Mouse (Mus musculus): ENCODE measurements around the gene Uqcr11. TPM values are rescaled to one million over a fixed set of nuclear protein-coding genes. Genes with fewer than 3 reads are reported as not detected.

Gene Uqcr11
- polyA plus RNA-seq, 1 experiment from 2014 or later, result 806 TPM

GRCm38 (mm10) chr10:80367954-80368353, 38.7 kb downstream of the Uqcr11 start:
- ATAC-seq (ENCODE audit: low FRiP score, low TSS enrichment), result no peak
- no peak overlapping the region for H3K4me3 ChIP-seq (ENCODE audit: low read length)
- no peak overlapping the region for H3K27ac ChIP-seq (ENCODE audit: low read depth, low read length)
- 53% methylated on average over 5 of the region's 5 CpGs for WGBS
- no peak overlapping the region for H3K9ac ChIP-seq (ENCODE audit: low read depth, low read length)
- no peaks in the 10 kb centered on the region; the same call in 1 of the 2 replicates for H3K27me3 ChIP-seq (ENCODE audit: control insufficient read depth, insufficient read depth, low read length)
- H3K36me3 ChIP-seq (ENCODE audit: control insufficient read depth, insufficient read depth, low read length), result no peaks in the 10 kb centered on the region
- H3K4me2 ChIP-seq (replicated peaks; ENCODE audit: low read depth, low read length), result no peak overlapping the region
- H3K4me1 ChIP-seq (ENCODE audit: control insufficient read depth, insufficient read depth, low read length), result peaks cover 4% of the 10 kb centered on the region
- no peaks in the 10 kb centered on the region for H3K9me3 ChIP-seq (ENCODE audit: control insufficient read depth, low read length)

- ATAC-seq (ENCODE audit: low FRiP score, low TSS enrichment), result no peak
- peaks cover 3% of the 10 kb centered on the region; the same call in 1 of the 2 replicates for H3K27me3 ChIP-seq (ENCODE audit: control insufficient read depth, insufficient read depth, low read length)
- no peak overlapping the region for H3K4me3 ChIP-seq (ENCODE audit: low read length)
- no peak overlapping the region for H3K4me2 ChIP-seq (replicated peaks; ENCODE audit: low read depth, low read length)
- 70% methylated on average over 6 of the region's 6 CpGs for WGBS
- no peak overlapping the region for H3K9ac ChIP-seq (ENCODE audit: low read depth, low read length)
- no peaks in the 10 kb centered on the region for H3K4me1 ChIP-seq (ENCODE audit: control insufficient read depth, insufficient read depth, low read length)
- H3K9me3 ChIP-seq (ENCODE audit: control insufficient read depth, low read length), result no peaks in the 10 kb centered on the region
- no peak overlapping the region for H3K27ac ChIP-seq (ENCODE audit: low read depth, low read length)
- no peaks in the 10 kb centered on the region for H3K36me3 ChIP-seq (ENCODE audit: control insufficient read depth, insufficient read depth, low read length)
These were observed 40.9 kb downstream of the Uqcr11 start for GRCm38 (mm10) chr10:80365736-80366135.

- H3K4me3 ChIP-seq (ENCODE audit: low read length), result no peak overlapping the region
- H3K27ac ChIP-seq (ENCODE audit: low read depth, low read length), result no peak overlapping the region
- no peak overlapping the region for H3K9ac ChIP-seq (ENCODE audit: low read depth, low read length)
- H3K4me1 ChIP-seq (ENCODE audit: control insufficient read depth, insufficient read depth, low read length), result no peaks in the 10 kb centered on the region
- H3K4me2 ChIP-seq (replicated peaks; ENCODE audit: low read depth, low read length), result no peak overlapping the region
- H3K9me3 ChIP-seq (ENCODE audit: control insufficient read depth, low read length), result no peaks in the 10 kb centered on the region
- ATAC-seq (ENCODE audit: low FRiP score, low TSS enrichment), result no peak
- H3K36me3 ChIP-seq (ENCODE audit: control insufficient read depth, insufficient read depth, low read length), result no peaks in the 10 kb centered on the region
- peaks cover 8% of the 10 kb centered on the region for H3K27me3 ChIP-seq (ENCODE audit: control insufficient read depth, insufficient read depth, low read length)
- WGBS, result 43% methylated on average over 6 of the region's 6 CpGs
These were observed 42.9 kb downstream of the Uqcr11 start for GRCm38 (mm10) chr10:80363734-80364133.

GRCm38 (mm10) chr10:80357994-80358639, 48.5 kb downstream of the Uqcr11 start:
- no peak overlapping the region for H3K27ac ChIP-seq (ENCODE audit: low read depth, low read length)
- no peaks in the 10 kb centered on the region for H3K9me3 ChIP-seq (ENCODE audit: control insufficient read depth, low read length)
- H3K36me3 ChIP-seq (ENCODE audit: control insufficient read depth, insufficient read depth, low read length), result no peaks in the 10 kb centered on the region
- ATAC-seq (ENCODE audit: low FRiP score, low TSS enrichment), result peak; percentile 51
- WGBS, result 8% methylated on average over 31 of the region's 31 CpGs
- H3K4me3 ChIP-seq (ENCODE audit: low read length), result peak overlapping the region; percentile 19
- no peak overlapping the region for H3K9ac ChIP-seq (ENCODE audit: low read depth, low read length)
- peak overlapping the region; percentile 39 for H3K4me2 ChIP-seq (replicated peaks; ENCODE audit: low read depth, low read length)
- peaks cover 57% of the 10 kb centered on the region for H3K27me3 ChIP-seq (ENCODE audit: control insufficient read depth, insufficient read depth, low read length)
- peaks cover 11% of the 10 kb centered on the region; the same call in 1 of the 2 replicates for H3K4me1 ChIP-seq (ENCODE audit: control insufficient read depth, insufficient read depth, low read length)

- no peak for ATAC-seq (ENCODE audit: low FRiP score, low TSS enrichment)
These were observed 49.3 kb downstream of the Uqcr11 start for GRCm38 (mm10) chr10:80357336-80357735.

GRCm38 (mm10) chr10:80356737-80357136, 49.9 kb downstream of the Uqcr11 start:
- H3K36me3 ChIP-seq (ENCODE audit: control insufficient read depth, insufficient read depth, low read length), result no peaks in the 10 kb centered on the region
- H3K4me1 ChIP-seq (ENCODE audit: control insufficient read depth, insufficient read depth, low read length), result peaks cover 11% of the 10 kb centered on the region; the same call in 1 of the 2 replicates
- peak overlapping the region; percentile 58 for H3K4me2 ChIP-seq (replicated peaks; ENCODE audit: low read depth, low read length)
- H3K4me3 ChIP-seq (ENCODE audit: low read length), result peak overlapping the region; percentile 38
- 3% methylated on average over 31 of the region's 34 CpGs for WGBS
- no peak overlapping the region for H3K27ac ChIP-seq (ENCODE audit: low read depth, low read length)
- H3K9ac ChIP-seq (ENCODE audit: low read depth, low read length), result peak overlapping the region; percentile 31; the same call in 1 of the 2 replicates
- ATAC-seq (ENCODE audit: low FRiP score, low TSS enrichment), result no peak
- no peaks in the 10 kb centered on the region for H3K9me3 ChIP-seq (ENCODE audit: control insufficient read depth, low read length)
- H3K27me3 ChIP-seq (ENCODE audit: control insufficient read depth, insufficient read depth, low read length), result peaks cover 69% of the 10 kb centered on the region

More at GRCm38 (mm10) chr10:80357336-80357735, 49.3 kb downstream of the Uqcr11 start:
- H3K27ac ChIP-seq (ENCODE audit: low read depth, low read length), result no peak overlapping the region
- peaks cover 11% of the 10 kb centered on the region; the same call in 1 of the 2 replicates for H3K4me1 ChIP-seq (ENCODE audit: control insufficient read depth, insufficient read depth, low read length)
- H3K27me3 ChIP-seq (ENCODE audit: control insufficient read depth, insufficient read depth, low read length), result peaks cover 64% of the 10 kb centered on the region
- no peaks in the 10 kb centered on the region for H3K36me3 ChIP-seq (ENCODE audit: control insufficient read depth, insufficient read depth, low read length)
- 32% methylated on average over 7 of the region's 7 CpGs for WGBS
- no peaks in the 10 kb centered on the region for H3K9me3 ChIP-seq (ENCODE audit: control insufficient read depth, low read length)
- H3K9ac ChIP-seq (ENCODE audit: low read depth, low read length), result no peak overlapping the region
- no peak overlapping the region; the same call in 1 of the 2 replicates for H3K4me2 ChIP-seq (replicated peaks; ENCODE audit: low read depth, low read length)
- peak overlapping the region; percentile 38 for H3K4me3 ChIP-seq (ENCODE audit: low read length)

GRCm38 (mm10) chr10:80356001-80356682, 50.5 kb downstream of the Uqcr11 start, which contains the start of gene Plk5:
Gene Plk5, plus strand, starts transcription at chr10:80356459.
- WGBS, result under 1% methylated on average over 52 of the region's 53 CpGs

GRCm38 (mm10) chr10:80355431-80355830, 51.2 kb downstream of the Uqcr11 start:
- no peak overlapping the region for H3K4me3 ChIP-seq (ENCODE audit: low read length)
- ATAC-seq (ENCODE audit: low FRiP score, low TSS enrichment), result no peak
- no peaks in the 10 kb centered on the region for H3K36me3 ChIP-seq (ENCODE audit: control insufficient read depth, insufficient read depth, low read length)
- no peak overlapping the region for H3K9ac ChIP-seq (ENCODE audit: low read depth, low read length)
- peaks cover 77% of the 10 kb centered on the region for H3K27me3 ChIP-seq (ENCODE audit: control insufficient read depth, insufficient read depth, low read length)
- 12% methylated on average over 7 of the region's 9 CpGs for WGBS
- H3K4me1 ChIP-seq (ENCODE audit: control insufficient read depth, insufficient read depth, low read length), result peaks cover 11% of the 10 kb centered on the region; the same call in 1 of the 2 replicates
- no peak overlapping the region for H3K4me2 ChIP-seq (replicated peaks; ENCODE audit: low read depth, low read length)
- no peak overlapping the region for H3K27ac ChIP-seq (ENCODE audit: low read depth, low read length)
- no peaks in the 10 kb centered on the region for H3K9me3 ChIP-seq (ENCODE audit: control insufficient read depth, low read length)

More at GRCm38 (mm10) chr10:80356001-80356682, 50.5 kb downstream of the Uqcr11 start, which contains the start of gene Plk5:
- Histone ChIP-seq H3K4me3 (ENCODE audit: low read length) (peak within 1 kb of the TSS; percentile 38), H3K36me3 (ENCODE audit: control insufficient read depth, insufficient read depth, low read length) (no peaks in the 10 kb centered on the region), H3K27ac (ENCODE audit: low read depth, low read length) (no peak within 1 kb of the TSS), H3K27me3 (ENCODE audit: control insufficient read depth, insufficient read depth, low read length) (peaks cover 74% of the 10 kb centered on the region), H3K9ac (ENCODE audit: low read depth, low read length) (peak within 1 kb of the TSS; percentile 31; the same call in 1 of the 2 replicates), H3K4me1 (ENCODE audit: control insufficient read depth, insufficient read depth, low read length) (peaks cover 11% of the 10 kb centered on the region; the same call in 1 of the 2 replicates), H3K4me2 (replicated peaks; ENCODE audit: low read depth, low read length) (peak within 1 kb of the TSS; percentile 58), H3K9me3 (ENCODE audit: control insufficient read depth, low read length) (no peaks in the 10 kb centered on the region)
- ATAC-seq (ENCODE audit: low FRiP score, low TSS enrichment), result no peak
